Mouse (Mus musculus) lung, adult 2 months (tissue): Measurements from ENCODE around the gene Nfkbid.

Experiments
- CTCF ChIP-seq: fragments of 200-500 bp; IDR thresholded peaks from 2 replicates; pipeline ENCODE4 v1.5.1; 2011; ENCODE audit warnings: mild to moderate bottlenecking, low read length, control low read depth; ENCODE audit not compliant: insufficient read depth
- POLR2A ChIP-seq: fragments of 200-500 bp; IDR thresholded peaks from 2 replicates; pipeline ENCODE4 v1.6.1; 2011; ENCODE audit warnings: low read depth, mild to moderate bottlenecking, control low read depth, low read length, borderline replicate concordance; ENCODE audit errors: extremely low read depth

GRCm38 (mm10) chr7:30429327-30429726, 7.8 kb downstream of the Nfkbid start:
- TF ChIP-seq CTCF (no peak), POLR2A (no peak)
